Mouse (Mus musculus): ENCODE measurements around the gene Clcn7. TPM values are rescaled to one million over a fixed set of nuclear protein-coding genes. Genes with fewer than 3 reads are reported as not detected.

Clcn7 gene
- polyA plus RNA-seq (2015; fragmentation: Nextera tagmentation; extraction: Ambion mirVana) = 10.8 and 11.8 TPM in 2 replicates

GRCm38 (mm10) chr17:25133275-25133698, at the start of gene Clcn7:
Clcn7 (plus strand) TSS chr17:25133391.

GRCm38 (mm10) chr17:25083444-25083931, 49.7 kb upstream of the Clcn7 start, which contains the start of gene Tmem204:
Tmem204 (minus strand) TSS chr17:25083591.

GRCm38 (mm10) chr17:25115664-25116432, 17.3 kb upstream of the Clcn7 start, which contains the start of gene Telo2:
Telo2 (minus strand) TSS chr17:25115967.

GRCm38 (mm10) chr17:25120406-25120805, 12.8 kb upstream of the Clcn7 start, which contains the start of gene Ptx4:
Ptx4 (plus strand) TSS chr17:25120760.

GRCm38 (mm10) chr17:25162161-25162560, 29.0 kb downstream of the Clcn7 start, which contains the start of gene Ccdc154:
Ccdc154 (plus strand) TSS chr17:25162461.

GRCm38 (mm10) chr17:25175411-25175810, 42.2 kb downstream of the Clcn7 start, which contains the start of gene Gm38655:
Gm38655 (minus strand) TSS chr17:25175471.

GRCm38 (mm10) chr17:25184129-25184691, 51.0 kb downstream of the Clcn7 start, which contains the start of gene BC003965:
BC003965 (plus strand) TSS chr17:25184554.

GRCm38 (mm10) chr17:25188150-25189031, 55.2 kb downstream of the Clcn7 start, which contains the start of gene Unkl:
Unkl (plus strand) TSS chr17:25188397.

Other genes starting within 250 kb of the Clcn7 start
- 73.8 and 78.0 TPM in 2 replicates for gene Nubp2, start 247.0 kb upstream of the Clcn7 start, polyA plus RNA-seq (2015; fragmentation: Nextera tagmentation; extraction: Ambion mirVana)
- 51.9 and 55.4 TPM in 2 replicates for gene Spsb3, start 246.7 kb upstream of the Clcn7 start, polyA plus RNA-seq (2015; fragmentation: Nextera tagmentation; extraction: Ambion mirVana)
- 11.8 and 12.7 TPM in 2 replicates for gene Eme2, start 238.3 kb upstream of the Clcn7 start, polyA plus RNA-seq (2015; fragmentation: Nextera tagmentation; extraction: Ambion mirVana)
- 71.0 and 73.0 TPM in 2 replicates for gene Mrps34, start 238.3 kb upstream of the Clcn7 start, polyA plus RNA-seq (2015; fragmentation: Nextera tagmentation; extraction: Ambion mirVana)
- 66.5 and 77.6 TPM in 2 replicates for gene Nme3, start 236.9 kb upstream of the Clcn7 start, polyA plus RNA-seq (2015; fragmentation: Nextera tagmentation; extraction: Ambion mirVana)
- 12.6 and 13.3 TPM in 2 replicates for gene Mapk8ip3, start 196.4 kb upstream of the Clcn7 start, polyA plus RNA-seq (2015; fragmentation: Nextera tagmentation; extraction: Ambion mirVana)
- gene Jpt2, start 172.7 kb upstream of the Clcn7 start, polyA plus RNA-seq (2015; fragmentation: Nextera tagmentation; extraction: Ambion mirVana) = 45.9 and 49.2 TPM in 2 replicates
- gene Cramp1l, start 117.6 kb upstream of the Clcn7 start, polyA plus RNA-seq (2015; fragmentation: Nextera tagmentation; extraction: Ambion mirVana) = 5.2 and 5.9 TPM in 2 replicates
- gene Ift140, start 117.3 kb upstream of the Clcn7 start, polyA plus RNA-seq (2015; fragmentation: Nextera tagmentation; extraction: Ambion mirVana) = 80.5 and 98.2 TPM in 2 replicates
- 24.2 and 26.6 TPM in 2 replicates for gene Tmem204, start 49.8 kb upstream of the Clcn7 start, polyA plus RNA-seq (2015; fragmentation: Nextera tagmentation; extraction: Ambion mirVana)
- gene Telo2, start 17.4 kb upstream of the Clcn7 start, polyA plus RNA-seq (2015; fragmentation: Nextera tagmentation; extraction: Ambion mirVana) = 18.4 and 24.4 TPM in 2 replicates
- not detected in 2 replicates for gene Ptx4, start 12.6 kb upstream of the Clcn7 start, polyA plus RNA-seq (2015; fragmentation: Nextera tagmentation; extraction: Ambion mirVana)
- gene Ccdc154, start 29.1 kb downstream of the Clcn7 start, polyA plus RNA-seq (2015; fragmentation: Nextera tagmentation; extraction: Ambion mirVana) = 0.05 TPM in 1 of 2 replicates, not detected in the other
- gene Gm38655, start 42.1 kb downstream of the Clcn7 start, polyA plus RNA-seq (2015; fragmentation: Nextera tagmentation; extraction: Ambion mirVana) = not detected in 2 replicates
- gene BC003965, start 51.2 kb downstream of the Clcn7 start, polyA plus RNA-seq (2015; fragmentation: Nextera tagmentation; extraction: Ambion mirVana) = 21.3 and 22.5 TPM in 2 replicates
- gene Unkl, start 55.0 kb downstream of the Clcn7 start, polyA plus RNA-seq (2015; fragmentation: Nextera tagmentation; extraction: Ambion mirVana) = 5.4 and 5.9 TPM in 2 replicates
- 26.0 and 28.1 TPM in 2 replicates for gene Gnptg, start 106.7 kb downstream of the Clcn7 start, polyA plus RNA-seq (2015; fragmentation: Nextera tagmentation; extraction: Ambion mirVana)
- 25.2 and 27.2 TPM in 2 replicates for gene Tsr3, start 106.8 kb downstream of the Clcn7 start, polyA plus RNA-seq (2015; fragmentation: Nextera tagmentation; extraction: Ambion mirVana)
- 1.3 and 2.4 TPM in 2 replicates for gene Baiap3, start 123.0 kb downstream of the Clcn7 start, polyA plus RNA-seq (2015; fragmentation: Nextera tagmentation; extraction: Ambion mirVana)
- 345 and 350 TPM in 2 replicates for gene Ube2i, start 141.2 kb downstream of the Clcn7 start, polyA plus RNA-seq (2015; fragmentation: Nextera tagmentation; extraction: Ambion mirVana)
- gene Prss34, start 165.0 kb downstream of the Clcn7 start, polyA plus RNA-seq (2015; fragmentation: Nextera tagmentation; extraction: Ambion mirVana) = 19.5 and 34.4 TPM in 2 replicates
- gene Prss28, start 175.3 kb downstream of the Clcn7 start, polyA plus RNA-seq (2015; fragmentation: Nextera tagmentation; extraction: Ambion mirVana) = 0.32 TPM in 1 of 2 replicates, not detected in the other
- gene Prss29, start 185.3 kb downstream of the Clcn7 start, polyA plus RNA-seq (2015; fragmentation: Nextera tagmentation; extraction: Ambion mirVana) = not detected in 2 replicates
- 11.6 and 23.7 TPM in 2 replicates for gene Tpsab1, start 212.2 kb downstream of the Clcn7 start, polyA plus RNA-seq (2015; fragmentation: Nextera tagmentation; extraction: Ambion mirVana)
- 360 and 832 TPM in 2 replicates for gene Tpsb2, start 232.9 kb downstream of the Clcn7 start, polyA plus RNA-seq (2015; fragmentation: Nextera tagmentation; extraction: Ambion mirVana)
- gene Tpsg1, start 235.9 kb downstream of the Clcn7 start, polyA plus RNA-seq (2015; fragmentation: Nextera tagmentation; extraction: Ambion mirVana) = 1.3 and 3.0 TPM in 2 replicates